Mouse (Mus musculus) cerebellum, adult 11-12 months (tissue): Measurements from ENCODE around the gene Gm3327.
"Not testable (repeated sequence)": the region's sequence is repeated elsewhere in the genome, so short reads cannot be mapped to it uniquely, and the experiment has no call there.

Experiments
- DNase-seq: peaks from one replicate; pipeline ENCODE4 v3.0.0; 2022

Gm3327 gene

DNA sequence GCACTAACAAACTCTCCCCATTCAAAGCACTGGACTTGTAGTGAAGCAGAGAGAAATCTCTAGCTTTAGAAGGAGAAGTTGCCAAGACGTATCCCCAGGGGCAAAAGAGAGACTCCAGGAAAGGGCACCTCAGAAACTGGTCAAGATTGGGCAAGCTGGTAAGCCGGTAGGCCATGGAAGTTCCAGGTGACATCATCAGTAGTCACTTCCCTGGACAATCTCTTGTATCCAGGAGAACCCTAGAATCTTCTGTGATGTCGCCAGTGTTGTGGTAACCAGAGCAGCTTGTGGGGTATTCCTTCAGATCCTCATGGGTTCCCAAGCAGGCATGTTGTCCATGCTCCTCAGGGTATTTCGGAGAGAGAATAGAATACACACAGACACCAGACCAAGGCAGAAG lies at the start of gene Gm3327:
Gm3327 (plus strand) TSS at position 301 of the 400 bp plus-strand sequence.
- DNase-seq = not testable (repeated sequence)

DNA sequence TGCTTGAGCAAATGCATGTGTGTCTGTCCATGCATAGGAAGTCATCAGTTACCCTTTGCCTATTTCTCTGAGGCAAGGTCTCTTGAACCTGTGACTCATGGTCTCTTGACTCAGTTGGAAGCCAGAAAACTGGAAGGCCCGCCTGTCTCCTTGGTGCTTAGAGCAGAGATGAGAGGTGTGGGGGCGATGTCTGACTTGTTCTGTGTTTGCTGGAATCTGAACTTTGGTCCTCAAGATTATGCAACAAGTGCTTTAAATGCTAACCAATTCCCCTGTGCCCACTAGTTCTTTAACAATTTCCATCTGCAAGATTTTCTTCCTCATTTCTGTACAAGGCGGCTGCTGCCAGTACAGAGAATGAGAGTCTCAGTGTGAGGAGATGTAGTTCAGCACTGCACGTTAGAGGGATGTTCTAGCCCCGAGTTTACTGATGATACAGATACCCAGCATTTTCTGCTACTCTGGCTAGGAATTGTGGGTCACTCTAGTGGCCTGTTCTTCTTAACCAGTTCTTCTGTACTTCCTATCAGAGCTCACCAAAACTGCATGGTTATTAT lies 45.8 kb upstream of the Gm3327 start:
- DNase-seq = not testable (repeated sequence)

DNA sequence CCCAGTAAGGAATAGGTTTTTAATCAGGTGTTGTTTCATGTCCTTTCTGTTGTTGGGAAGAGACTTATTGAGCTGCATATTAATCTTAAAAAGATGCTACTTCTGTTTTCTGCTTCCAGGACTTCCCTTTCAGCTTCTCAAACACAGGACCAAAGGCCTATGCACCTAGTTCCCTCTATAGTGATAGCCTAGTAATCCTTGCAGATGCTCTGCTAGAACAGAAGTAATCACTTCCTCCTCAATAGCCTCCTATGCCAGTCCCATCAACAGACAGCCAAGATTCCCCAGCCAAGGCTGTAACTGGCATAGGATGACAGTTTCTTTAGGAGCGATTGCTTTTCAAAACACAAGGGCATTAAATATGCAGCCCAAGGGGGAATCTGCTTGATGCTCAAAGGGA lies 37.1 kb upstream of the Gm3327 start:
- DNase-seq = not testable (repeated sequence)

DNA sequence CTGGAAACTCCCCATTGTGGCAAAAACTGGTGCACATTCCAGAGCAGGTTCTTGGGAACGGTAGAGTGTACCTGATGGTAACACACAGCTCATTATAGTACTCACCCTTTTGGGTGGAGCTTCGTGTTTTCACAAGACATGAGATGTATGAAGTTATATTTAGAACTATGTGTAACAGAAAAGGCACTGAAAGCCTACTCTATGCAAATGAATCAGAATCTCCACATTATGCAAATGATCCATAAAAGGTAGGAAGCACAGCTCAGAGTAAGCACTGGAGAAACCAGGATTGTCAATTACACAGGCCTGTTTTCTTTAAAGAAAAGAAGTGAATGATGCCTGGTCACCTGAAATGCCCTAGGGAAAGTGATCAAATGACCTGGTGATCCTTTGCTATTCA lies 36.1 kb upstream of the Gm3327 start:
- not testable (repeated sequence) for DNase-seq

DNA sequence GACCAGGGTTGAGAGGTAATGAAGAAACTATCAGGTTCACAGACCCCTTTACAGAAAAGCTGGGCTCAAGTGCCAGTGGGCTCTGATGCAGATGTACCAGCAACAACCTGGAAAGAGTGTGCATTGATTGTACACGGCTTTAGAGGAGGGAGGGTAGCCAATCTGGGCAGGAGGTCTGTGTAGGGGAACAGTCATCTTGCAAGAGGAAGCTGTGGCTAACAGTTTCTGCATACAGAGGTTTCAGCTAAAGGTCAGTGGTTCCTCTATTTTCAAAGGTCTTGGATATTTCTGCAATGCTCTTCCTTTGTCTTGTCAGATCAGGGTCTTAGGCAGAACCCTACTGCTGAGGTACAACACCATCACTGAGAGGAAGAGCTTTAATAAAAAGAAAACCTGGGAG lies 32.1 kb upstream of the Gm3327 start:
- not testable (repeated sequence) for DNase-seq

DNA sequence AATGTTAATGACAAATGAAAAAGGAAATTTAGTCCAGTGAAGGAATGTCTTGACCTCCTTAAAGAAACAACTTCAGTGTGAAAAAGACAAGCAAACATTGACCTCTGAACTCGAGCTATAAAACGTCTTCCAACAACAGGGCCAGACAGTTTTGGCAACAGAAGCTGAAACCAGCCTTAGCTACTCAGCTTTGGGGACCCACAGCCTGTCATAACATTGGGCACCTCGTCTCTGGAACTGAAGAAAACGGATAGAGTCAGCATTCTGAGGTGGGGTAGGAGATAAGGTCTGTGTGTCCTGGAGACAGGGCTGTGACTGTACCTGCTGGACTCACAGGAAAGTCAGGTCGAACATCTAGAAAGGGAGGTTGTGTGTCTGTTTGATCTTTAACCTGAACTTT lies 29.2 kb upstream of the Gm3327 start:
- not testable (repeated sequence) for DNase-seq

DNA sequence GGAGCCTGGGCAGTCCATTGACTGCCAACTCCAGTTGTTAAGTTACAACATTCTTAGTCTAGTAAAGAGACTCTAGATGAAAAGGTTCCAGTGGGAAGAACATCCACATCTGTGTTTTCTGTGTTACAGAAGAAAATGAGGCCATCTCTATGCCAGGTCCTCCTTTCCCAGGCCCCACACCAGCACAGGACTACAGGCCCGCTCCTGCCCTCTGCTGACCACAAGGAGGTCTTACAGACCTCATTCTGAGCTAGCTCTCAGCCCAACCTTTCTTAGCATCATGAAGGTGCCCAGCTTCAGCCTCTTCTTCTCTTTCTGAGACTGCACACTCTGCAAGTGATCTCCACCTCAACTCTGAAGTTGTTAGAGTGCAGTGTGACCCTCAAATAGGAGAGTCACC lies 23.6 kb upstream of the Gm3327 start:
- DNase-seq = not testable (repeated sequence)

DNA sequence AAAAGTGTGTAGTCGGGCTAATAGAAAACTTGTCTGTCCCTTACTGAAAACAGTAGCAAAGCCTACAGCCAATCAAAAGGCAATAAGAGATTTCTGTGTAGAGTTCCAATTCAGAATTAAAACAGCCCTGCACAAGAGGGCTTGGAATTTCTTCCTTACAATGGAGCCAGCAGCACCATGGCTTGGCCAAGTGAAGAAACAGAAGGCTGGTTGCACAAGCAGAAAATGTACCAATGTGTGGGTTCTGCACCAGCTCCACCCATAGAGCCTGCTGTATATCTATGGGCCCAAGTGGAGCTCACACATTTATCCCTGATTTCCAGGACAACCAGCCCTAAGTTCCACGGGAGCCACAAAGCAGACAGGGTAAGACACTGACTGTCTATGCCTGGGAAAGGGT lies 21.3 kb upstream of the Gm3327 start, which contains the start of gene Ear2:
Ear2 (plus strand) TSS at position 301 of the 400 bp plus-strand sequence.
- DNase-seq = not testable (repeated sequence)

DNA sequence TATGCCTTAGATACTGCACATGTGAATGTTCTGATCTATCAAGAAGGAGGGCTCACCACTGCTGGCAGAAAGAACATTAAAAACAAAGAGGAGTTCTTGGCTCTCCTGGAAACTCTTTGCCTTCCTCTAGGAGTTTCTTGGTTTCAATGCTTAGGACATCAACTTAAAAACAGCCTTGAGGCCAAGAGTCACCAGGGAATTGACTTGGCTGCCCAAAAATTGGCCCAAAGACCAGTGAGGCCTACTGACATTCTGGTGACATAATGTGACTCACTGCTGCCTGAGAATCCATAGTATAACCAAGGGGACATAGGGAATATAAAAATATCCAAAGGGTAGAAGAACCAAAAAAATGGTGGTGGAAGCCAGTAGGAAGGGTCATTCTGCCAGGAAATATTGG lies 12.7 kb upstream of the Gm3327 start:
- no peak for DNase-seq
